Mouse (Mus musculus) regulatory T cell (primary cell): ENCODE results near the gene Rsph6a.

Source experiments
- in situ Hi-C: fragments of 300-600 bp; cut with MboI, MseI; formaldehyde crosslinking; loops from one replicate; pipeline ENCODE4 v1.15.1; 2025; ENCODE audit warnings: high pct_unique_total_duplicates

The Rsph6a gene

GRCm38 (mm10) chr7:19078732-19079131 lies 24.2 kb downstream of the Rsph6a start:
- in situ Hi-C loops, result no loop called here

GRCm38 (mm10) chr7:19080451-19080950 lies 26.0 kb downstream of the Rsph6a start:
- in situ Hi-C loops, result no loop called here

GRCm38 (mm10) chr7:19082171-19082570 lies 27.7 kb downstream of the Rsph6a start:
- in situ Hi-C loops, result no loop called here

GRCm38 (mm10) chr7:19083096-19083495 lies 28.6 kb downstream of the Rsph6a start:
- in situ Hi-C loops, result no loop called here

GRCm38 (mm10) chr7:19083701-19084100 lies 29.2 kb downstream of the Rsph6a start, which contains the start of gene Dmpk:
Gene Dmpk (plus strand): TSS chr7:19083849.
- in situ Hi-C loops, result no loop called here

GRCm38 (mm10) chr7:19084277-19084771 lies 29.8 kb downstream of the Rsph6a start:
- in situ Hi-C loops, result no loop called here

GRCm38 (mm10) chr7:19084921-19085473 lies 30.5 kb downstream of the Rsph6a start:
- in situ Hi-C loops, result no loop called here

GRCm38 (mm10) chr7:19085495-19085894 lies 31.0 kb downstream of the Rsph6a start:
- in situ Hi-C loops, result no loop called here

- in situ Hi-C loops, result no loop called here
These were observed 31.6 kb downstream of the Rsph6a start for GRCm38 (mm10) chr7:19086042-19086441.

GRCm38 (mm10) chr7:19086760-19087159 lies 32.3 kb downstream of the Rsph6a start:
- in situ Hi-C loops, result no loop called here

GRCm38 (mm10) chr7:19088813-19089212 lies 34.3 kb downstream of the Rsph6a start:
- in situ Hi-C loops, result no loop called here

- in situ Hi-C loops, result loop anchor here (5.0 kb wide), 1 partner anchor 180 kb away; the partner anchor contains the start of gene Ccdc61
These were observed 37.4 kb downstream of the Rsph6a start for GRCm38 (mm10) chr7:19091913-19092312.

- in situ Hi-C loops, result loop anchor here (5.0 kb wide), 1 partner anchor 180 kb away; the partner anchor contains the start of gene Ccdc61
These were observed 38.1 kb downstream of the Rsph6a start for GRCm38 (mm10) chr7:19092381-19093173.

GRCm38 (mm10) chr7:19093174-19093521 lies 38.7 kb downstream of the Rsph6a start:
- in situ Hi-C loops, result loop anchor here (5.0 kb wide), 1 partner anchor 181 kb away; the partner anchor contains the start of gene Ccdc61

- in situ Hi-C loops, result loop anchor here (5.0 kb wide), 1 partner anchor 181 kb away; the partner anchor contains the start of gene Ccdc61
These were observed 39.3 kb downstream of the Rsph6a start for GRCm38 (mm10) chr7:19093537-19094385.

GRCm38 (mm10) chr7:19094471-19094825 lies 40.0 kb downstream of the Rsph6a start, which contains the start of gene Six5:
Gene Six5 (plus strand): TSS chr7:19094594.
- in situ Hi-C loops, result loop anchor here (5.0 kb wide), 1 partner anchor 182 kb away; the partner anchor contains the start of gene Ccdc61

- in situ Hi-C loops, result loop anchor here (5.0 kb wide), 1 partner anchor 183 kb away; the partner anchor contains the start of gene Ccdc61
These were observed 40.6 kb downstream of the Rsph6a start for GRCm38 (mm10) chr7:19094826-19095750.

- in situ Hi-C loops, result no loop called here
These were observed 41.2 kb downstream of the Rsph6a start for GRCm38 (mm10) chr7:19095751-19096110.

- in situ Hi-C loops, result no loop called here
These were observed 42.0 kb downstream of the Rsph6a start for GRCm38 (mm10) chr7:19096421-19096976.

GRCm38 (mm10) chr7:19097217-19097616 lies 42.7 kb downstream of the Rsph6a start:
- in situ Hi-C loops, result no loop called here
